17 mouse cellular contexts compared by ENCODE assay signal in genomic region chr10:98951286-98952270, GRCm38 (mm10). TPM values are rescaled to one million over a fixed set of nuclear protein-coding genes. Genes with fewer than 3 reads are reported as not detected.
DNase-seq lines count a peak whose midpoint lies in the region; ATAC-seq lines count a peak whose summit lies in the region.
"Had no signal": no experiment of that assay in that cellular context is flagged by ENCODE, and none has a peak within 500 bp of the region (broad histone marks: within the 10 kb centered on the region; RNA-seq: fewer than 3 reads in every experiment).

No protein-coding gene starts in this region.

- no peak overlapping the region for H3K4me3 ChIP-seq in kidney, embryonic 15.5 days (replicated peaks)
- no peak overlapping the region for H3K4me3 ChIP-seq in midbrain, embryonic 11.5 days (ENCODE audit: low read depth, low read length)
- H3K4me3 ChIP-seq in midbrain, embryonic 16.5 days (ENCODE audit: low read depth, low read length): no peak overlapping the region
- H3K4me3 ChIP-seq: erythroblast, embryonic 14.5 days; hindbrain, embryonic 10.5 days; midbrain, embryonic 10.5 days had no signal

- H3K27ac ChIP-seq in kidney, embryonic 15.5 days: no peak overlapping the region
- H3K27ac ChIP-seq in midbrain, embryonic 11.5 days (ENCODE audit: low read depth, low read length): no peak overlapping the region
- no peak overlapping the region for H3K27ac ChIP-seq in midbrain, embryonic 16.5 days (ENCODE audit: low read length)
- H3K27ac ChIP-seq: hindbrain, embryonic 10.5 days; midbrain, embryonic 10.5 days had no signal

- H3K9ac ChIP-seq in kidney, embryonic 15.5 days: no peak overlapping the region
- no peak overlapping the region for H3K9ac ChIP-seq in midbrain, embryonic 11.5 days (ENCODE audit: low read length)
- H3K9ac ChIP-seq in midbrain, embryonic 16.5 days (ENCODE audit: low read depth, low read length): no peak overlapping the region
- H3K9ac ChIP-seq: forebrain, postnatal 0 days had no signal

- peaks cover 25% of the 10 kb centered on the region for H3K4me1 ChIP-seq in kidney, embryonic 15.5 days
- no peaks in the 10 kb centered on the region for H3K4me1 ChIP-seq in midbrain, embryonic 11.5 days (ENCODE audit: control insufficient read depth, insufficient read depth, low read length)
- H3K4me1 ChIP-seq in midbrain, embryonic 16.5 days (ENCODE audit: control insufficient read depth, insufficient read depth, low read length): peaks cover 5% of the 10 kb centered on the region
- H3K4me1 ChIP-seq: hindbrain, embryonic 10.5 days; midbrain, embryonic 10.5 days had no signal

- no peaks in the 10 kb centered on the region for H3K36me3 ChIP-seq in kidney, embryonic 15.5 days
- no peaks in the 10 kb centered on the region for H3K36me3 ChIP-seq in midbrain, embryonic 11.5 days (ENCODE audit: control insufficient read depth, insufficient read depth, low read length)
- no peaks in the 10 kb centered on the region for H3K36me3 ChIP-seq in midbrain, embryonic 16.5 days (ENCODE audit: control insufficient read depth, insufficient read depth, low read length)
- H3K36me3 ChIP-seq: hindbrain, embryonic 10.5 days; midbrain, embryonic 10.5 days had no signal

- no peaks in the 10 kb centered on the region for H3K9me3 ChIP-seq in kidney, embryonic 15.5 days (replicated peaks)
- H3K9me3 ChIP-seq in midbrain, embryonic 11.5 days (ENCODE audit: control insufficient read depth, low read length): no peaks in the 10 kb centered on the region
- no peaks in the 10 kb centered on the region for H3K9me3 ChIP-seq in midbrain, embryonic 16.5 days (replicated peaks; ENCODE audit: control insufficient read depth, low read length, poor library complexity, severe bottlenecking)
- H3K9me3 ChIP-seq: hindbrain, embryonic 10.5 days; midbrain, embryonic 10.5 days had no signal

- no peak for DNase-seq in kidney, postnatal 25 days
- DNase-seq in midbrain, embryonic 11.5 days (ENCODE audit: low spot score, missing footprints): peak; percentile 51
- peak; percentile 76 for DNase-seq in brain, adult 2 months (ENCODE audit: low read depth, low spot score)
- no peak for DNase-seq in Muller cell, postnatal 12 days (ENCODE audit: inconsistent ontology term)
- DNase-seq: adrenal gland, adult 2 months; embryo, embryonic 11 days; forebrain, postnatal 0 days; gastrocnemius, postnatal 14 days; kidney, adult 11 months; left cerebral cortex, postnatal 4 days; thymus, adult 2 months had no signal

- no peak overlapping the region for H3K4me2 ChIP-seq in kidney, embryonic 15.5 days
- no peak overlapping the region for H3K4me2 ChIP-seq in midbrain, embryonic 11.5 days
- H3K4me2 ChIP-seq in midbrain, embryonic 16.5 days (ENCODE audit: low read length): no peak overlapping the region

- WGBS in kidney, embryonic 15.5 days: 63% methylated on average over 17 of the region's 17 CpGs
- 92% methylated on average over 17 of the region's 17 CpGs for WGBS in midbrain, embryonic 11.5 days
- 91% methylated on average over 17 of the region's 17 CpGs for WGBS in midbrain, embryonic 16.5 days

- H3K27me3 ChIP-seq in kidney, embryonic 15.5 days: no peaks in the 10 kb centered on the region
- H3K27me3 ChIP-seq in midbrain, embryonic 11.5 days (ENCODE audit: control insufficient read depth, insufficient read depth, low read length): no peaks in the 10 kb centered on the region
- no peaks in the 10 kb centered on the region for H3K27me3 ChIP-seq in midbrain, embryonic 16.5 days (ENCODE audit: control insufficient read depth, insufficient read depth, low read depth, low read length)

- ATAC-seq in kidney, embryonic 15.5 days (replicated peaks; ENCODE audit: low FRiP score): peak; percentile 73
- no peak for ATAC-seq in midbrain, embryonic 11.5 days (ENCODE audit: low FRiP score)
- no peak for ATAC-seq in midbrain, embryonic 16.5 days
- ATAC-seq in megakaryocyte, adult 5-6 weeks (ENCODE audit: poor library complexity, severe bottlenecking): 0 out of 2 replicates have a peak, but pooled peaks have one; percentile 16
- ATAC-seq: forebrain, postnatal 0 days had no signal

RNA-seq across cellular contexts. Expression of gene Atp2b1, which starts 37.4 kb away (rescaled TPM):
- 155 and 168 TPM in 2 replicates for polyA plus RNA-seq in kidney, embryonic 15.5 days (2015; fragmentation: Nextera tagmentation; extraction: Ambion mirVana)
- 76.4 and 88.3 TPM in 2 replicates for polyA plus RNA-seq in midbrain, embryonic 11.5 days (2014; fragmentation: Nextera tagmentation; extraction: Ambion mirVana)
- polyA plus RNA-seq in midbrain, embryonic 16.5 days (2015; fragmentation: Nextera tagmentation; extraction: Ambion mirVana): 238 and 246 TPM in 2 replicates
- 81.2 and 94.2 TPM in 2 replicates for total RNA-seq in megakaryocyte, adult 5-6 weeks (2015)
- 118 and 132 TPM in 2 replicates for total RNA-seq in megakaryocyte, adult 5-6 weeks (2017)

Comparison
In these comparisons a context has a peak if more than half of its experiments do, and no peak if none do; other contexts are left out.
1. ATAC-seq: peak in kidney, embryonic 15.5 days (single experiment) and megakaryocyte, adult 5-6 weeks (single experiment); none in midbrain, embryonic 11.5 days (single experiment) and midbrain, embryonic 16.5 days (single experiment).
2. DNase-seq: peak in midbrain, embryonic 11.5 days (single experiment) and brain, adult 2 months (single experiment); none in kidney, postnatal 25 days (0 of 2) and Muller cell, postnatal 12 days (single experiment).